In genomic region chr14:121878859-121879206, GRCm38 (mm10) we compare ENCODE assay signal across 8 mouse cellular contexts. TPM values are rescaled to one million over a fixed set of nuclear protein-coding genes. Genes with fewer than 3 reads are reported as not detected.
A peak's percentile ranks its signal among the peaks of the same experiment; 100 is the strongest.
DNase-seq lines count a peak whose midpoint lies in the region; ATAC-seq lines count a peak whose summit lies in the region.

No protein-coding gene starts in this region.

- no peaks in the 10 kb centered on the region for H3K9me3 ChIP-seq in neural tube, embryonic 11.5 days (ENCODE audit: control insufficient read depth, low read length)
- no peaks in the 10 kb centered on the region for H3K9me3 ChIP-seq in forebrain, embryonic 11.5 days (ENCODE audit: control insufficient read depth, low read length)
- H3K9me3 ChIP-seq in limb, embryonic 15.5 days, result no peaks in the 10 kb centered on the region
- no peaks in the 10 kb centered on the region for H3K9me3 ChIP-seq in stomach, embryonic 14.5 days (ENCODE audit: control insufficient read depth, low read depth, low read length)

- H3K27ac ChIP-seq in neural tube, embryonic 11.5 days (ENCODE audit: low read depth, low read length), result 0 out of 2 replicates have a peak overlapping the region, but pooled peaks have one; percentile 35
- H3K27ac ChIP-seq in forebrain, embryonic 11.5 days (ENCODE audit: low read depth, low read length), result peak overlapping the region; percentile 63; the same call in 1 of the 2 replicates
- H3K27ac ChIP-seq in limb, embryonic 15.5 days, result peak overlapping the region; percentile 73
- H3K27ac ChIP-seq in stomach, embryonic 14.5 days (ENCODE audit: low read length), result no peak overlapping the region; the same call in 1 of the 2 replicates

- no peaks in the 10 kb centered on the region for H3K27me3 ChIP-seq in neural tube, embryonic 11.5 days (ENCODE audit: control insufficient read depth, insufficient read depth, low read length)
- H3K27me3 ChIP-seq in forebrain, embryonic 11.5 days (ENCODE audit: control insufficient read depth, insufficient read depth, low read length), result no peaks in the 10 kb centered on the region
- H3K27me3 ChIP-seq in limb, embryonic 15.5 days, result no peaks in the 10 kb centered on the region
- no peaks in the 10 kb centered on the region for H3K27me3 ChIP-seq in stomach, embryonic 14.5 days (ENCODE audit: control insufficient read depth, insufficient read depth, low read length)

- intact Hi-C loops in left cerebral cortex, postnatal 36 days (cut with DNase I), result loop anchor here (5.0 kb wide), 2 partner anchors 38 to 228 kb away; partner anchors contain the start of genes Gpr18 and Tm9sf2

- no peak for DNase-seq in neural tube, embryonic 11.5 days (ENCODE audit: low spot score)
- DNase-seq in neural tube, embryonic 10.5 days (ENCODE audit: extremely low spot score, low spot score), result no peak
- DNase-seq in forebrain, embryonic 11.5 days (ENCODE audit: low spot score), result no peak
- DNase-seq in gastrocnemius, postnatal 10 days, result no peak
- DNase-seq in cerebellum, postnatal 36 days, result no peak
- no peak for DNase-seq in left cerebral cortex, postnatal 36 days (ENCODE audit: low spot score in 2 of 2)

- peak overlapping the region; percentile 51 for H3K4me2 ChIP-seq in neural tube, embryonic 11.5 days (ENCODE audit: low read depth)
- peak overlapping the region; percentile 95 for H3K4me2 ChIP-seq in forebrain, embryonic 11.5 days (ENCODE audit: low read depth, low read length, severe bottlenecking)
- H3K4me2 ChIP-seq in limb, embryonic 15.5 days, result peak overlapping the region; percentile 85
- H3K4me2 ChIP-seq in stomach, embryonic 14.5 days (replicated peaks; ENCODE audit: low read depth, low read length), result peak overlapping the region; percentile 77

- peaks cover 8% of the 10 kb centered on the region for H3K4me1 ChIP-seq in neural tube, embryonic 11.5 days (ENCODE audit: control insufficient read depth, insufficient read depth, low read length)
- peaks cover 5% of the 10 kb centered on the region; the same call in 1 of the 2 replicates for H3K4me1 ChIP-seq in forebrain, embryonic 11.5 days (replicated peaks; ENCODE audit: control insufficient read depth, insufficient read depth, low read length)
- H3K4me1 ChIP-seq in limb, embryonic 15.5 days, result peaks cover 8% of the 10 kb centered on the region; the same call in 1 of the 2 replicates
- H3K4me1 ChIP-seq in stomach, embryonic 14.5 days (ENCODE audit: control insufficient read depth, insufficient read depth, low read length), result peaks cover 12% of the 10 kb centered on the region; the same call in 1 of the 2 replicates

- WGBS in neural tube, embryonic 11.5 days, result under 1% methylated on average over 27 of the region's 27 CpGs
- WGBS in forebrain, embryonic 11.5 days, result 1% methylated on average over 27 of the region's 27 CpGs
- under 1% methylated on average over 27 of the region's 27 CpGs for WGBS in limb, embryonic 15.5 days
- WGBS in stomach, embryonic 14.5 days, result under 1% methylated on average over 23 of the region's 27 CpGs

- peak overlapping the region; percentile 88 for H3K9ac ChIP-seq in neural tube, embryonic 11.5 days (ENCODE audit: low read length)
- H3K9ac ChIP-seq in forebrain, embryonic 11.5 days (ENCODE audit: low read length), result peak overlapping the region; percentile 94
- peak overlapping the region; percentile 90 for H3K9ac ChIP-seq in limb, embryonic 15.5 days
- peak overlapping the region; percentile 71 for H3K9ac ChIP-seq in stomach, embryonic 14.5 days (replicated peaks; ENCODE audit: low read depth, low read length)

- H3K36me3 ChIP-seq in neural tube, embryonic 11.5 days (ENCODE audit: control insufficient read depth, insufficient read depth, low read length), result no peaks in the 10 kb centered on the region
- H3K36me3 ChIP-seq in forebrain, embryonic 11.5 days (ENCODE audit: control insufficient read depth, insufficient read depth, low read length), result no peaks in the 10 kb centered on the region
- 0 out of 2 replicates have a peak, but pooled peaks cover 2% of the 10 kb centered on the region for H3K36me3 ChIP-seq in limb, embryonic 15.5 days
- no peaks in the 10 kb centered on the region for H3K36me3 ChIP-seq in stomach, embryonic 14.5 days (ENCODE audit: control insufficient read depth, insufficient read depth, low read length)

- peak overlapping the region; percentile 83 for H3K4me3 ChIP-seq in neural tube, embryonic 11.5 days (ENCODE audit: low read depth, low read length)
- peak overlapping the region; percentile 92 for H3K4me3 ChIP-seq in forebrain, embryonic 11.5 days (ENCODE audit: low read depth, low read length)
- peak overlapping the region; percentile 96 for H3K4me3 ChIP-seq in limb, embryonic 15.5 days
- peak overlapping the region; percentile 67 for H3K4me3 ChIP-seq in stomach, embryonic 14.5 days (ENCODE audit: low read depth, low read length)

- ATAC-seq in neural tube, embryonic 11.5 days (ENCODE audit: insufficient read depth, low FRiP score, low TSS enrichment), result no peak
- ATAC-seq in forebrain, embryonic 11.5 days (replicated peaks; ENCODE audit: low FRiP score), result no peak
- no peak; the same call in 1 of the 2 replicates for ATAC-seq in limb, embryonic 15.5 days (ENCODE audit: insufficient number of reproducible peaks, low FRiP score, low TSS enrichment, low read depth)
- peak; percentile 39; the same call in 1 of the 2 replicates for ATAC-seq in stomach, embryonic 14.5 days (ENCODE audit: insufficient number of reproducible peaks, insufficient read depth, low FRiP score, low read depth)

RNA-seq across cellular contexts. Expression of gene Ubac2, which starts 0.4 kb away (rescaled TPM):
- 70.4 and 71.1 TPM in 2 replicates for polyA plus RNA-seq in neural tube, embryonic 11.5 days (2014; fragmentation: Nextera tagmentation; extraction: Ambion mirVana)
- 72.9 and 76.9 TPM in 2 replicates for polyA plus RNA-seq in forebrain, embryonic 11.5 days (2014; fragmentation: Nextera tagmentation; extraction: Ambion mirVana)
- 65.2 and 69.5 TPM in 2 replicates for polyA plus RNA-seq in limb, embryonic 15.5 days (2015; fragmentation: Nextera tagmentation; extraction: Ambion mirVana)
- 67.7 and 72.3 TPM in 2 replicates for polyA plus RNA-seq in stomach, embryonic 14.5 days (2014; fragmentation: Nextera tagmentation; extraction: Ambion mirVana)
- 10 to 100 TPM; 23.1 to 23.7 TPM for total RNA-seq in gastrocnemius, postnatal 10 days (2021)
- 10 to 100 TPM; 34.1 to 34.7 TPM for total RNA-seq in left cerebral cortex, postnatal 36 days (2021)

RNA-seq across cellular contexts. Expression of gene Gpr18, which starts 36.7 kb away (rescaled TPM):
- polyA plus RNA-seq in neural tube, embryonic 11.5 days (2014; fragmentation: Nextera tagmentation; extraction: Ambion mirVana), result 0.15 and 0.16 TPM in 2 replicates
- 0.36 and 0.49 TPM in 2 replicates for polyA plus RNA-seq in forebrain, embryonic 11.5 days (2014; fragmentation: Nextera tagmentation; extraction: Ambion mirVana)
- 0.15 and 0.30 TPM in 2 replicates for polyA plus RNA-seq in limb, embryonic 15.5 days (2015; fragmentation: Nextera tagmentation; extraction: Ambion mirVana)
- polyA plus RNA-seq in stomach, embryonic 14.5 days (2014; fragmentation: Nextera tagmentation; extraction: Ambion mirVana), result 0.50 and 1.1 TPM in 2 replicates
- not detected for total RNA-seq in gastrocnemius, postnatal 10 days (2021)
- total RNA-seq in left cerebral cortex, postnatal 36 days (2021), result not detected
